Mouse (Mus musculus) hindbrain, postnatal 0 days (tissue): ENCODE measurements at regions not wholly inside any gene's neighbourhood (a gene's known extent, or its start where the extent isn't known, plus 50 kb on each side); places are given as distances from the start of the nearest gene placed in this dataset.
A peak's percentile ranks its signal among the peaks of the same experiment; 100 is the strongest.

Experiments used
- ATAC-seq: fragments of 200-750 bp; cut with Nextera tagmentation; 2 replicates; pipeline ENCODE4 v1.8.0; 2017; ENCODE audit warnings: mild to moderate bottlenecking, moderate TSS enrichment, moderate library complexity
- DNase-seq: peaks from one replicate; pipeline ENCODE4 v3.0.0-alpha.2; 2015; ENCODE audit warnings: low spot score
- H3K27ac ChIP-seq: fragments of 300-500 bp; sonication (generic); 2 replicates; pipeline ENCODE4 v1.5.1; 2014; ENCODE audit warnings: mild to moderate bottlenecking
- H3K27me3 ChIP-seq: fragments of 300-500 bp; sonication (generic); 2 replicates; pipeline ENCODE4 v1.6.1; 2014; ENCODE audit warnings: low read length, mixed read lengths; ENCODE audit not compliant: insufficient read depth
- H3K36me3 ChIP-seq: fragments of 300-500 bp; sonication (generic); 2 replicates; pipeline ENCODE4 v1.6.1; 2014; ENCODE audit warnings: low read length, mixed read lengths; ENCODE audit not compliant: insufficient read depth
- H3K4me1 ChIP-seq: fragments of 300-500 bp; sonication (generic); 2 replicates; pipeline ENCODE4 v1.6.1; 2014; ENCODE audit warnings: antibody characterized with exemption, low read length, mixed read lengths; ENCODE audit not compliant: insufficient read depth
- H3K4me2 ChIP-seq: fragments of 300-500 bp; sonication (generic); 2 replicates; pipeline ENCODE4 v1.6.1; 2014; ENCODE audit warnings: low read depth, mild to moderate bottlenecking, low read length, moderate library complexity, mixed read lengths
- H3K4me3 ChIP-seq: fragments of 300-500 bp; sonication (generic); 2 replicates; pipeline ENCODE4 v1.5.1; 2014; ENCODE audit warnings: low read length
- H3K9ac ChIP-seq: fragments of 300-500 bp; sonication (generic); replicated peaks from 2 replicates; pipeline ENCODE4 v1.6.1; 2014; ENCODE audit warnings: mild to moderate bottlenecking, low read length, moderate library complexity, mixed read lengths
- H3K9me3 ChIP-seq: fragments of 300-500 bp; sonication (generic); 2 replicates; pipeline ENCODE4 v1.6.1; 2016; ENCODE audit warnings: low read length, mixed read lengths
- CTCF ChIP-seq: IDR thresholded peaks from 2 replicates; pipeline ENCODE4 v1.5.1; 2016; ENCODE audit warnings: antibody characterized with exemption, control low read depth, low read depth
- WGBS: fragments of 180-500 bp; shearing (Covaris S2); extraction: QIAGEN DNeasy Blood & Tissue Kit; methylation state at CpG from one replicate; pipeline ENCODE4 v1.1.7; 2014; 5-methylcytosine and 5-hydroxymethylcytosine counted together

GRCm38 (mm10) chr5:10674199-10674598, 273.4 kb upstream of the Gm8871 start:
- Histone ChIP-seq H3K9me3 (no peaks in the 10 kb centered on the region), H3K27ac (no peak overlapping the region), H3K36me3 (no peaks in the 10 kb centered on the region), H3K4me2 (no peak overlapping the region), H3K9ac (no peak overlapping the region), H3K4me1 (no peaks in the 10 kb centered on the region), H3K4me3 (no peak overlapping the region), H3K27me3 (no peaks in the 10 kb centered on the region)
- peak; percentile 66 for TF ChIP-seq CTCF
- DNase-seq (peak; percentile 67), ATAC-seq (no peak)
- WGBS, result 32% methylated on average over 1 of the region's 1 CpGs

- H3K4me3 ChIP-seq, result no peak overlapping the region
- no peaks in the 10 kb centered on the region for H3K27me3 ChIP-seq
- WGBS, result 86% methylated on average over 4 of the region's 4 CpGs
- no peak overlapping the region for H3K9ac ChIP-seq
- H3K4me2 ChIP-seq, result no peak overlapping the region
- no peak for TF ChIP-seq CTCF
- H3K4me1 ChIP-seq, result no peaks in the 10 kb centered on the region
- no peak overlapping the region for H3K27ac ChIP-seq
- ATAC-seq (no peak), DNase-seq (no peak)
- H3K36me3 ChIP-seq, result no peaks in the 10 kb centered on the region
- no peaks in the 10 kb centered on the region for H3K9me3 ChIP-seq
Measured at GRCm38 (mm10) chr5:10685519-10685918, 262.1 kb upstream of the Gm8871 start.

DNA sequence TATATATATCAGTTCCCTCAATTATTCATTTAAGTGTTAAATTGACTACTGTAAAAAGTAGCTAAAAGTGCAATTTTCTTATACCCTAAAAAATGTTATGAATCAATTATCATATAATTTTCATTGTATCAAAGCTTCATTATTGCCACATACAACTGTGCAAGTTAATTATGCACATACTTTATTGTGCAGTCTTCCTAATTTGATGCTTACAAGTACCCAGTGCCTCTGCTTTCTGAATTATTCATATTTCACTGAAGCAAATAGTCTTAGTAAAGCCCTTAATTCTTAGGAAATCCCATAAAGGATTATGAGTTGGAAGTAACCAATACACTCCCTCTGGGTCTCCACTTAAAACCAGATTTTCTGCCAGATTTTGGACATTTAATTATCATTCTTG, 220.5 kb upstream of the Gm8871 start:
- no peak overlapping the region for H3K4me2 ChIP-seq
- no peak for ATAC-seq
- DNase-seq, result no peak
- H3K4me3 ChIP-seq, result no peak overlapping the region
- no peaks in the 10 kb centered on the region for H3K36me3 ChIP-seq
- H3K9me3 ChIP-seq, result no peaks in the 10 kb centered on the region
- H3K27me3 ChIP-seq, result no peaks in the 10 kb centered on the region
- H3K27ac ChIP-seq, result no peak overlapping the region
- no peak overlapping the region for H3K9ac ChIP-seq
- no peaks in the 10 kb centered on the region for H3K4me1 ChIP-seq
- no peak for TF ChIP-seq CTCF

DNA sequence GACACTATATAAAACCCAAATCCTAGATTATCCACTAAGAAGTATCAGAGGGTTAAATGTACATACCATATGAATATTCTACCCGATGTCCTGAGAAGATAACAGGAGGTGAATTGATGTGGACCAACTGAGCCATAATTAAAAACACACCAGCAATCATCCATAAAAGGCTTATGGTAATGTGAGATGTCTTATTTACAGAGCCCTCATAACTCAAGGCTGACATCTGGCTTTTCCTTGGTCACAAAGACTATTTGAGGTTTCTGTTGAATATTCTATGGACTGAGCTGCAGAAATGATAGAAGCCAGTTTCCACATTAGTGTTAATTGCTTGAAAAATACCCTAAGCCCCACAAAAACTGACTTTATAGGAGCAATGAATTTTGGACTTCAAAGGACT, 198.1 kb upstream of the Gm8871 start:
- no peak overlapping the region for H3K9ac ChIP-seq
- no peaks in the 10 kb centered on the region for H3K4me1 ChIP-seq
- H3K4me3 ChIP-seq, result no peak overlapping the region
- 65% methylated on average over 1 of the region's 1 CpGs for WGBS
- H3K27ac ChIP-seq, result no peak overlapping the region
- no peak overlapping the region for H3K4me2 ChIP-seq
- DNase-seq (no peak), ATAC-seq (no peak)
- no peak for TF ChIP-seq CTCF
- H3K27me3 ChIP-seq, result no peaks in the 10 kb centered on the region
- H3K9me3 ChIP-seq, result no peaks in the 10 kb centered on the region
- H3K36me3 ChIP-seq, result no peaks in the 10 kb centered on the region

GRCm38 (mm10) chr5:10767469-10767868, 180.1 kb upstream of the Gm8871 start:
- Histone ChIP-seq H3K9me3 (no peaks in the 10 kb centered on the region), H3K27ac (no peak overlapping the region), H3K4me1 (no peaks in the 10 kb centered on the region), H3K36me3 (no peaks in the 10 kb centered on the region), H3K4me2 (no peak overlapping the region), H3K27me3 (no peaks in the 10 kb centered on the region), H3K9ac (no peak overlapping the region), H3K4me3 (no peak overlapping the region)
- no peak for TF ChIP-seq CTCF
- ATAC-seq (no peak), DNase-seq (no peak)
- WGBS, result 93% methylated on average over 1 of the region's 1 CpGs
